Mouse (Mus musculus): Measurements from ENCODE around the gene Smtn. TPM values are rescaled to one million over a fixed set of nuclear protein-coding genes. Genes with fewer than 3 reads are reported as not detected.

Gene Smtn
- total RNA-seq, 2 experiments from 2014 or later, result 11.5 to 16.1 TPM

DNA sequence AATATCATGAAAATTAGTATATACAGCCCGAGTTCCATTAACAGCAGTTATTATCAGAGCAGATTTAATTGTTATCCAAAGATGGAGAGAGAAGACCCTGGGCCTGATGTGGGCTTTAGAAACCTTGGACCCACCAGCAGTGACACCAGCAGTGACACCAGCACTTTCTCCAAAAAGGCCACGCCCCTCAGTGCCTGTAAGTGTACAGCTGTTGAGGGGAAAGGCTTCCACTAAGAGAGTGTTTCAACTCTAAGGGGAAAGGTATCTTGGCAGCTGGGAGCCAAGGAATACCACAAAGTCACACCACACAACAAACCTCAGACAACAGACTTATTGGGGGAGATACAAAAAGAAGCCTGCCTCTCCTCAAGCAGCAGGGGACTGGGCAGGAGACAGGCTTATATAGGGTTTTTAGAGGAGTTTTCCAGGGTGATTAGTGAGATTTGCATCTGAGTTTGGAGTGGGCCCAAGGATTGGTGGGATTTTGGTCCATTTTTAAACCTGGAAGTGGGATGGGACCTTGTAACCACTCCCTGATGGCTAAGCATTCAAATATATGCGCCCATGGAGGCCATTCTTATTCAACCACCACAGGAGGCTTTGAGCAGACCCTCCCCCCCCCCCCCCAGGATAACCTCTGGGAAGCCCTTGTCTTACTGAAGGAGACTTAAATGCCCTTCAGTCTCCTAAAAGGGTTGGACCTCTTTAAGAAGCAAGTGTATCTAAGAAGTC is 8.3 kb upstream of the Smtn start:
- DNase-seq (ENCODE audit: low spot score in 2 of 2), result no peak

DNA sequence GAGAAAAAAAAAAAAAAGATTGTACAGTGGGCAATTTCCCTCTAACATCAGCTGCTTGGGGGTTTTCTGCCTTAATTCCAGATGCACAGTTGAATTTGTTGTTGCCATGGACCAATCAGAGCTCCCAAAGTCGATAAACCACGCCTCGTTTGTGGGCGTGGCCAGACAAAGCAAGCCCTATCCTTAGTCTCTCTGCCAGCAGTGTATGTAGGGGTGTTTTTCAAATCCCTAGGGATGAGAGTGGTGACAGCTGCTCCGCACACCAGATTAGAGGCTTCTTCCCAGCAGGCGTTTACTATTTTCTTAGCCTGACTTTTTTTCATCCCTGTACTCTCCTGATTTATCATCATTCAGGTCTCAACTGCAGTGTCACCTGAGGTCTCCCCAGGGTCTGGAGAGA is 7.6 kb upstream of the Smtn start:
- DNase-seq (ENCODE audit: low spot score in 2 of 2), result no peak

DNA sequence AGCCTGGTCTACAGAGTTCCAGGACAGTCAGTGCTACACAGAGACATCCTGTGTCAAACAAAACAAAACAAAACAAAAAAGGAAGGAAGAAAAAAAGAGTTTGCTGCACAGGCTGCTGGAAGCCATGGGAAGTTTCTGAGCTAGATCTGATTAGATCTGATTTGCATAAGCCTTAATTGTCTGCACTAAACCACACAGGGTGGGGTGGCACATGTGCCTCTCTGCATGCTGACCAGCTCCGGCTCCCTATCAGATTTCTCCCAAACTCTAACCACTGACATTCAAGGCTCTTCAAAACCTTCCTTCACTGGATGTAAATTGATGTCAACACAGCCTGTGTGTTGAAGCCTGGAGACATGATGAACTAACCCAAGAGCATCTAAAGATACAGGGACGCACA is 6.6 kb upstream of the Smtn start:
- DNase-seq (ENCODE audit: low spot score in 2 of 2), result no peak

DNA sequence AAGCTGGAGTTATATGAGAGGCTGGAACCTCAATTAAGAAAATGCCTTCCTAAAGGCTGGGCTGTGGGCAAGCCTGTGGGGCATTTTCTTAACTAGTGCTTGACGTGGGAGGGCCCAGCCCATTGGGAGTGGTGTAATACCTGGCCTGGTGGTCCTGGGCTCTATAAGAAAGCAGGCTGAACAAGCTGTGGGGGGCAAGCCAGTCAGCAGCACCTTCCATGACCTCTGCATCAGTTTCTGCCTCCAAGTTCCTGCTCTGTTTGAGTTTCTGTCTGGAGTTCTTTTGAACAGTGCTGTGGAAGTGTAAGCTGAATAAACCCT is 5.8 kb upstream of the Smtn start:
- DNase-seq (ENCODE audit: low spot score in 2 of 2), result no peak

DNA sequence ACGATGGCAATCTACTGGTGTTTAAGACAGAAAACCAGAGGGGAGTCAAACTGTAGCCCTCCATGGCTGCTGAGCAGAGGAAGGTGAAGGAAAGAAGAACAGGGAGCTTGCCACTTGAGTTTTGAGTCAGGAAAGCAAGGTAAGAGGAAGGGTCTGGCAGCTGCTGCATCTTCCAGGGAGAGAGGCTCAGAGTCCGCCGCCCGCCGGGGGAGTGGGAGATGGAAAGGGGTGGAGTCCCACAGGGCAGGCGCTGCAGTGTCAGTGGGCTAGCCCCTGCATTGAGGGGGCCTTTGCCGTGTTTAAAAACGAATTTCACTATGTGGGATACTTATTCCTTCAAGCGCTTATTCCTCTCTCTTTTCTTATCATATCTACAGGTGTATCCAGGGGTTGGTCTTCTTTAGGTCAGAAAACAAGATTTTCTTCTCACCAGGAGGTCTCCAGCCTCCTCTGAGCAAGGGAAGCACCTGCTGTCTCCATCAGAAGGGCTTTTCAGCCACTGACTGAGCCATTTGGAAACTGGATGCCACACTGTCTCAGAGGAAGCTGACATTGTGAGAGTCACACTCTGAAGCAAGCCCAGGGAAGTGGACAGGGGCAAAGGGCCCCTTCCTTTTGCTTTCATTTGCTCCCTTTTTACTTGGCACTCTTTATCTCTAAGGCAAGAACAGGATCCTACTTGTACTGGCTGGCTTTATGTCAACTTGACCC is 5.3 kb upstream of the Smtn start:
- no peak for DNase-seq (ENCODE audit: low spot score in 2 of 2)

DNA sequence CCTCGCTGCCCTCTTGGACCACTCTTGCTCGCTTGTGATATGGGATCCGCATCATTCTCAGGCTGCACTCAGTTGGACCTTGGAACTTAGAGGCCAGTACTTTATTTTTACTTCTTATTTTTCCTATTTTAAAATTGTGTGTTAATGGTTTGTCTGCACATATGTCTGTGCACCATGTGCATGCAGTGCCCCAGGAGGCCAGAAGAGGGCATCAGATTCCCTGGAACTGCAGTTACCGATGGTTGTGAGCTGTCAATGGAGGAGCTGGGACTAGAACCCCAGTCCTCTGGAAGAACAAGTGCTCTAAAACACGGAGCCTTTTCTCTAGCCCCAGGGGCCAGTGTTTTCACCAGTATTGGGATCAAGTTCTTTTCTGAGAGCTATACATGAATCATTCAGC is 4.0 kb upstream of the Smtn start:
- DNase-seq (ENCODE audit: low spot score in 2 of 2), result no peak

DNA sequence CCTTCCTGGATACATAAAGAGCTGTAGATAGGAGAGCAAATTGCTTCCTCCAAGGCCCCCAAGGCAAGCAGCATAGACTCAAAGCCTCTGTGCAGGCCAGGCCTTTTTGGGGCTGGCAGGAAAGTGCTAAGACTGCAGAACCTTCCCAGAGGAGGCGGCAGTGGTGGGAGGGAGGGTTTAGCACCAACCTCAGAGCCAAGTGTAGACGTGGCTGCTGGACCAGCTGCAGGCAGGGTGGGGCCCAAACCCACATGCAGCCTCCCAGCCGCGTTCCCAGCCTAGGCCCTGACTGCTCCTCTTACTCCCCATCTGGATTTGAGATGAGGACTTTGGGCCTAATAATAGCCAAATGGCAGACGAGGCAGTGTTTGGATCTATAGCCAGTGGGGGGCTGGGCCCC is 2.6 kb upstream of the Smtn start:
- DNase-seq (ENCODE audit: low spot score in 2 of 2), result no peak

DNA sequence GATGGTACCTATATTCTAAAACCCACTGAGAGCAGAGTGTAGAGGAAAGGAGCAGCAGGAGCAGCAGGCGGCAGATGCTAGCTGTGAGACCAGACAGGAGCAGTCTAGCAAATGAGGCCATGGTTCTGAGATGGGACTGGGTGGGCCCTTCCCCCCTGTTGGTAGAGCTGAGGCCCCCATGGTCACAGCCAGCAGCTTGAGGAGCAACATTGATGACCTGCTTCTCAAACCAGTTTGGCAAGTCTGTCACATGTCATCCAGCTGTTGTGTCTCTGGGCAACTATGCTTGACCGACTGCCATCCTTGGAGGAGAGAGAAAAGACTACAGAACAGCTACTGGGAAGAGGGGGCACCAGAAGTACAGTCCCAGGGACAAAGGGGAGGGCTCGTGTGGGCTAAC is 1.5 kb upstream of the Smtn start:
- DNase-seq (ENCODE audit: low spot score in 2 of 2), result no peak

DNA sequence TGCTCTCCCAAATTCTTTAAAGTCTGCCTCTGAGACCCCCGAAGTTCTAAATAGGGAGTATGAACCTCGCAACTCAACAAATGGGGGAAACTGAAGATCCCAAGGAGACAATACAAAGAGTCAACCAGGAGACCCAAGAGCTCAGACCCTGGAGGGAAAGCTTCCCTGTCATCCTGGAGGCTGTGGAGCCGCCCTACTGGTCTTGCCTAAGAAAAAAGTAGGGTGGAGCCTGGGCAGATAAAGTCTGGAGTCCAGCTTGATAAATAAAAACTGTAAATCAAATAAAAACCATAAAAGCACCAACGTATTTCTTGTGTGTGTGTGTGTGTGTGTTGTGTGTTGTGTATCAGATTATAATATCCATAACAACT is 601 bp downstream of the Smtn start:
- DNase-seq (ENCODE audit: low spot score in 2 of 2), result no peak

DNA sequence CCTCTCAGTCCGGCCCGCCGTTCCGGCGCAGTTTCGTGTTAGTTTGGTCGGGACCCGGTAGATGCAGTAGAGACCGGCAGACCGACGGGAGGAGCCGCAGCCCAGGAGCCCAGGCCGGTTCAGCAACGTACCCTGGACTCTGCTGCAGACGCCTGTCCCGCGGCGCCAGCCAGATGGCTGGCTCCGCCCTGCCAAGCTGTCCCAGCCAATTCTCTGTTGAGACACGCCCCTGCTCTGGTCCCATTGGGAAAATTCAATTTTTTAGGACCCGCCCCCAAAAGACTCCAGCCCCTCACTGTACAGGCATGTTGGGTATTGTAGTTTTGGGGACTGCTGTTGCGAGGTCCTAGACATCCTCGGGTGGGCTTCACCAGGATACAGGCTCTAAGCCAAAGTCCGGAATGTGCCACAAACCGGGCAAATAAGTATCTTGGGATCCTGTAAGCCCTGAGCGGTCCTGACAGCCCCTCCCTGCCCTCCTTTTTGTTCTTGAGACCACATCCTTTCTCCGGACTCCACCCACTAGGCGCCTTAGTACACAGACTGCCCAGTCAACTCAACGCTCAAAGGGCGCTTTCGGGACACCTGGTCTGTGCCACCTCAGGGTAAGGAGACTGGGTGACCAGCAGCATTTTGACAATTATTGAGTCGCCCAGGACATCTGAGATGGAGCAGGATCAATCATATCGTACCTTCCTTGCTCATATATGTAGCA is 1.1 kb downstream of the Smtn start:
- DNase-seq (ENCODE audit: low spot score in 2 of 2), result peak; percentile 82 to 96

DNA sequence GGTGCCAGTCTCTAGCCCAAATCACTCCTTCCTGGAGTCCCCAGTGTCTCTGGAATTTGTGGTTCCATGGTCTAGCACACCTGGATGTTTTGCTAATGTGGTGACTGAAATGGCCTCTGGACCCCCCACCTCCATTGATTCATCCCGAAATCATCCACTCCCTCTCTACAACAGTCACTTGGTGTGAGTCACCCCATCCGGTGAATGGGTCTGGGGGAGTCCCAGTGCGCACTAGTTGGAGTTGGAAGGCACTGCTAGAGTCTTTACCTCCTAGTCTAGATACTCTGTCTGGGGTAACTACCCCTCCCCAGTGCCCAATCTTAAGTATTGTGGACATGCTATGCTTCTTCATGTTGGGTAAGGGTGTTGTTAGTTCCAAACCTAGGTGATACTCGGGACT is 2.1 kb downstream of the Smtn start:
- DNase-seq (ENCODE audit: low spot score in 2 of 2), result no peak

DNA sequence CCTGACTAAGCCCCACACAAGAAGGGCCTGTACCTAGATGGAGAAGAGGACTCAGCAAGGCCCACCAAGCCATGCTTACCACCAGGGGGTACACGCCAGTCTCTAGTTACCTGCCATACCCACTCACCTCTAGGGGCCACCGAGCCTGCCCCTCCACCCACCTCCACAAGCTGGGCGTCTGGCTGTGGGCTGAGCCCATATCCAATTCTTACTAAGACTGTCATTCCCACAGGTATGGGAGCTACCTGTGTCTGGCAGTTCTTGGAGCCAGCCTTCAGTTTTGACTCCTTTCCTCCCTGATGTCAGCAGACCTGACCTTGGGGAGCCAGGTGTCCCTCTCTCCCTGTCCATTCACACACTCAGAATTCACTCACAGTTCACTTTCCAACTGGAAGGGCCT is 2.7 kb downstream of the Smtn start:
- DNase-seq (ENCODE audit: low spot score in 2 of 2), result no peak

DNA sequence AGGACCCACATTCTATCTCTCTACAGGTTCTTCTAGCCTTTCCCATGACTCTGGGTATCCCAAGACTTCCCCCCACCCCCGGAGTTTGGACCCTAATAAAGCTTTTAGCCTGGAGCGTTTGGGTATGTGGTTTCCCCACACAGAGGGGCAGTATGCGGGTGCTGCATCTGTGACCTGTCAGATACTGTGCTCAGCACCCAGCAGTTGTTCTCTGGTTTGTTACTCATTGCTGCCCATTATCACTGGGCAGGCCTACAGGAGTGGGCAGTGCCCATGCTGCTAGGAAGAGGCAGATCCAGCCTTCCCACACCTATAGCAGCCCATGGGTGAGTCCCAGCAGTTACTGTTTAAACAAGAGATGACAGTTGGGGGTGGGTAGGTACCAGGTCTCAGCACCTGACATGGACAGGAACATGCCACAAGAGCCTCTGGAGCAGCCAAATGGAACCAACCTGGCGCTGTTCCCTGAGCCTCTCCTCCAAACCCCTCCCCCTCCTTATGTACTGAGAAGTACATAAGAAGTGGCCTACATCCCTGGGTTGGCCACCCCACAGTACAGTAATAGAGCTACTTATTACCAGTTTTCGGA is 3.6 kb downstream of the Smtn start:
- DNase-seq (ENCODE audit: low spot score in 2 of 2), result no peak

DNA sequence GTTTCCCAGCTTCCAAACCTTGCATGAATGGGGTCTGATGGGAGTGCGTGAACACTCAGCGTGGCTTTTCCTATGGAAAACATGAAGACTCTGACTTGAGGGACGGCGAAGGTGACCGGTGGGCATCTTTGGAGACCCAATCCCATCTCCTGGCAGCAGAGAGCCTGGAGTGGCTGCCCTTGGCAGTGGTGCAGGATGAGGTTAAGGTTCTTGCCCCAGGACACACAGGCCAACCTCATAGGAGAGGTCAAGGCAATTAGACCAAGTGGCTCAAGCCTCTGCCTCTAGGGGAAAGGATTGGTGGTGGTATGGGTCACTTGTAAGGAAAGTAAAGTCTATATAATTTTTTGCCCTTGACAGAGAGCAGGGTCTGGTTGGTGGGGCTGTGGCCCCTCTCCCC is 4.3 kb downstream of the Smtn start:
- no peak for DNase-seq (ENCODE audit: low spot score in 2 of 2)

DNA sequence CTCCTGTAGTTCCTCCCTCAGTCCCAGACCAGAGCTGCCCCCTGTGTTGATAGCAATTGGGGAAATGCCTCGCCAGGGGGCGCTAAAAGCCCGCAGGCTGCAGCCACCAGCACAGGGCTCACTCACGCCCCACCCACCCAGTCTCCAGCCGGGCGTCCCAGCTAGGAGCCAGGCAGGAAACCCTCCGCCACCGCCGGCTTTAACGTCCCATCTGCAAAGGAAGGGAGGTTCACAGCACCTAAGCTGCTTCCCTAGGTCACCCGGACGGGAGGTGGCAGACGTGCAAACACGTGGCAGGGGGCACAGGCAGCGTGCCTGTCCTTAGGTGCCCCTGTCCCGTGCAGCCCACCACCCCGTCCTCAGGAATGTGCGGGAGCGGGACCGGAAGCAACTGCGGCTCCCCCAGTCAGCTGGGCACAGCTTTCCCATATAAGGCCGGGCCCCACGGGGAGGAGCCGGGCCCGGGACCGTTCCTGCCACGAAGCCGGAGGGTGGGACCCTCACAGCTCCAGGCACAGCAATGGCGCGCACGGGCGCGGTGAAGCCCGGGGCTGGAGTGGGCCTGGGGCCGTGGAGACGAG is 4.9 kb downstream of the Smtn start:
- DNase-seq (ENCODE audit: low spot score in 2 of 2), result peak; percentile 94 to 95

DNA sequence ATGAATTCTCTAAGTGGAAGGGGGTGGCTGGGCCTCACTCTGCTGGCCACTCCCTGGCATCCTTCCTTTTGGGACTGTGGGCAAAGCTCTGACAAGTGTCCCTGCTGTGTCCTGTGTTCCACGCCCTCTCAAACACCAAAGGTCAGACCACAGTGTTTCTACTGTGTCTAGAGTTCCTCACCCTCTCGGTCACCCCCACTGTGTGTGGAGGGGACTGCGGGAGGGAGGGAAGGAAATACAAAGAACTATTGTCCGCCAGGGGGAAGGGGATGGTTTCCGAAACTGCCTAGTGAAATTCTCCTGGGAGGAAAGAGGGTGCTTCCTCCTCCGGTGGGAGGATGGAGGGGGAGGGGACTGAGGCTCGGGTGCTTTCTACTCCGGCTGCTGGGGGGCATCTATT is 5.5 kb downstream of the Smtn start:
- no peak for DNase-seq (ENCODE audit: low spot score in 2 of 2)

DNA sequence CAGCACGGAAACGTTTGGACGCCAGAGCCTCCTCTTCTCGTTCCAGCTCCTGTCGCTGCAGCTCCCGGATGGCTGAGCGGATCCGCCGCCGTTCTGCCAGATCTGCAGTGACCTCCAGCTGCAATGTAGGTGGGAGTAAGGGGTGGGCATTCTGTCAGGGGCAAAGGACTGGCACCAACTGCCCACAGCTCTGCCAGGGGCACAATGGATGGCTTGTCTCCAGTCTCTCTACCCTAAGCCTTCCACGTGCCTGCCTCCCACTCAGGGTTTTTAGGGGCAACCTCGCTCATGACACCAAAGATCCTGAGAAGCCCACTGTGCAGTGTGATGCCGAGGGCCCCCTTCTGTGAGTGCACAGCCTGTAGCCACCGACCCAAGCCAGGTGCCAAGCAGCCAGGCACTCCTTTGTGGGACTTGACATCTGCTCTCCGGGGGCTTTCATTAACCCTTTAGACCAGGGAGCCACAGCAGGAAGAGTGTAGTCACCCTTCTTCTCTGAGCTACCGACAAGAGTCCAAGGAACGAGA is 6.9 kb downstream of the Smtn start:
- DNase-seq (ENCODE audit: low spot score in 2 of 2), result no peak

DNA sequence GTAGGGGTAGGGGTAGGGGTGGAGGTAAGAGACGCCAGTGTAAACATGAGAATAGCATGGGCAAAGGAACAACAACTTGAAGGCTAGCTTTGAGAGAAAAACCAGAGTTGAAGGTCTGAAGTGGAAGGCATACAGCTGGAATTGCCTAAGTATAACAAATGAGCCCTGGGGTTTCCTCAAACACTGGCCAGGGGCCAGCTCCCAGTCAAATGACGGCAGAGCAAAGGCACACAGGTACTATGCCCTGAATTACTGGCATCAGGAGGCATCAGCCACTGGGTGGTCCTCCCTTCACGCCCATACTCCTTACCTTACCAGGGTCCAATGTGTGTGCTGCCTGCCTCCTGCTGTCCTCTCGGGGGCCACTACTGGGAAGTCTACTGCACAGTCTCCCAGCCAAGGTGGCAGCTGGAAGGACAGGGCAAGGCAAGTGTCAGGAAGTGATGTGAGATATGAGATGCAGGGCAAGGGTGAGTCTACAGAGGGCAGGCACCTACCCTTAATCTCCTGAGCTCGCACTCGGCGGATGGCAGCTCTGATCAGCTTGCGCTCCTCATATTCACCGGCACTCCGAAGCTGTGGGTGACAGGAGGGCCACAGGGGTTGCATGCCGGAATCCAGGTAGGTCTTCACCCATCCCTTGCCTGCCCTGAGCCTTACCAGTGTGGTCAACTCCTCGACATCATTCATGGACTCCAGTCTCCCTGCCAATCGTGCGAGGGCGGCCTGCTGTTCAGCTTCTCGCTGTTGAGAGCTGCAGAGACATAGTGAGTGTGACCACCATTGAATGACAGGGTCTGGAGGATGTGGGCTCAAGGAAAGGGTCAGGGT is 8.1 kb downstream of the Smtn start:
- no peak for DNase-seq (ENCODE audit: low spot score in 2 of 2)

DNA sequence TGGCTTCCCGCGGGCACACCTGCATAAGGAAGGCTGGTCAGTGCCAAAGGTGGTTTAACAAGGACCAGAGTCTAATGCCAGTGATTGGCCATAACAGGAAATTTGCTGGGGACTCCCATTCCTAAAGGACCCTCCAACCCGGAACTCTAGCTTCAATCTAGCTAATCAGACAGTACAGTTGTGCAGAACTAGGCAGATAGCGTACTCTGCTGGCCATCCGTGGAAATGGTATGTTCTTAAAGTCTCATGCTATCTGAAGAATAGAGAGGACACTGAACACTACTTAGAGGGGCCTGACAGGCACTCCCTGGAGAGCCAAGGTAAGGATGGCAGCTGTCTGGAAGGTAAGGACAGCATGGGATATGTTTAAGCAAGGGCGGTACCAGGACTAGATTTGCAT is 8.8 kb downstream of the Smtn start:
- peak in 1 of 2 experiments; percentile 71 for DNase-seq (ENCODE audit: low spot score in 2 of 2)

DNA sequence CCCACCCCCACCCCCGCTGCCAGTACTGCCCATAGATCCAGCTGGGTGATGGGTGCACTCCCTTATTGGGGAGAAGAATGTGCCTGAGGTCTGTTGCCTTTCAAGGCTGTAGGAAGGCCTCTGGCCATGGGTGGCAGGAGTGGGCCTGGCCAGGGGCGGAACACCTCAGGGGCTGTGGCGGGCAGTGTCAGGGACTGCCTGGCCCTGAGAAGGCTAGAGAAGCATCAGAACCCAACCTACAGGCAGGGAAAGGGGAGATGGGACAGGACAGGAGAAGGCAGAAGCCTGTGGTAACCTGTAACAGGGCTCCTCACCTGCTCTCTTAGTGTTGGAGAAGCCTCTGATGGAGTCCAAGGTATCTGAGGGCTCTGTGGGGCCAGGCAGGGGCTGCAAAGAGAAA is 9.7 kb downstream of the Smtn start:
- no peak for DNase-seq (ENCODE audit: low spot score in 2 of 2)

Measured in layer of hippocampus, postnatal 14 days (tissue).